Mouse (Mus musculus): ENCODE results near the gene Tomm6. TPM values are rescaled to one million over a fixed set of nuclear protein-coding genes. Genes with fewer than 3 reads are reported as not detected.
"Not testable (repeated sequence)": the region's sequence is repeated elsewhere in the genome, so short reads cannot be mapped to it uniquely, and the experiment has no call there.

The Tomm6 gene
- total RNA-seq, 2 experiments from 2014 or later = 74.2 to 440 TPM

DNA sequence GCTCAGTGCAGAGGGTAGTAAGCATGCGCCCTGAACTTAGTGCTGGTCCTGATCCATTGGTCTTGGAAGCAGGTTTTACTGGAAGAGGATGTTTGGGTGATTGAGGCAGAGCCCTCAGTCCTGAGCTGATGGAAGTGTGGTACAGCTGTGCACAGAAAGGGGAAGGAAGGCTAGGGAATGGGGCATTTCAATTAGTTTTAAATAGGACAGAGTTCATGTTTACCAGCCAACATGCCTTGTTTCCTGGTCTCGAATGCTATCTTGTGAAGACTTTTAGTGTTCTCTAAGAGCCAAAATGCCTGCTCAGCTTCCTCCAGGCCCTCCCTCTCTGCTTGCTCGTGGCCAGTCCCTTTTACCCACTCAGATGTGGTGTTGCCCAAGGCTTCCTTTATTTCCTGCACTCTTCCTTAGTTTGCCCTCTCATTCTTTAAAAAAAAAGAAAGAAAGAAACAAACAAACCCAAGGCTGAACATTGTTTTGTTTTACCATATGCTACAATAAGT lies 29.4 kb downstream of the Tomm6 start:
- ATAC-seq (replicated peaks; ENCODE audit: low FRiP score, low TSS enrichment, poor library complexity, severe bottlenecking) = no peak

DNA sequence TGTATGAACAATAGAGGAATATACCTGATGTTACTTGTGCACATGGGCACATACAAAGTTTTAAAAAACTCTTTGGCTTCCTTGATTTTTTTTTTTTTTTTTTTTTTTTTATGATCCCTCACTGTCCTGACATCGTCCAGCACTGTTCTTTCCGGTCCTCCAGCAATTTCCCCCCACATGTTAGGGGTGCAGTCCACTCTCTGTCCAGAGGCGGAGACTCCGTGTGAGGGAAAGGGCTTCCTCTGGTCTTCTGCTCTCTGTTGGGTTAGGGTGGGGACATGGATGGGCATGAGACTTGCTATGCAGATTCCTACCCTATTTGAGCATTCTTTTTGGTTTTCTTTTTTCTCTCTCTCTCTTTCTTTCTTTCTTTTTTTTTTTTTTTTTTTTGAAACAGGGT lies 30.3 kb downstream of the Tomm6 start:
- no peak for ATAC-seq (replicated peaks; ENCODE audit: low FRiP score, low TSS enrichment, poor library complexity, severe bottlenecking)

DNA sequence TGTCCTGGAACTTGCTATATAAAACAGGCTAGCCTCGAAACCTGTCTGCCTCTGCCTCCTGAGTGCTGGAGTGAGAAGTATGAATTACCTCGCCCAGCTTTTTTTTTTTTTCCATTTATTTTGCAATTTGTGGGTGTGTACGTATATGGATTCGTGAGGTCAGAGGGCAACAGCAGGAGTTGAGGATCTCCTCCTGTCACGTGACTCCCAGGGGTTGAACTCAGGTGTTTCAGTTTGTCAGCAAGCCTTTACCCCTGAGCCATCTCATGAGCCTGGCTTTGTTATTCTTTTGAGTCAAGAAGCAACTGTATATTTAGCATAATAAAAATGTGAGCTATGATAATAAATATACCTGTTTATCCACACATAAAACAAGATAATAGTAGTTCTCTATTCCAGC lies 32.5 kb downstream of the Tomm6 start:
- no peak for ATAC-seq (replicated peaks; ENCODE audit: low FRiP score, low TSS enrichment, poor library complexity, severe bottlenecking)

DNA sequence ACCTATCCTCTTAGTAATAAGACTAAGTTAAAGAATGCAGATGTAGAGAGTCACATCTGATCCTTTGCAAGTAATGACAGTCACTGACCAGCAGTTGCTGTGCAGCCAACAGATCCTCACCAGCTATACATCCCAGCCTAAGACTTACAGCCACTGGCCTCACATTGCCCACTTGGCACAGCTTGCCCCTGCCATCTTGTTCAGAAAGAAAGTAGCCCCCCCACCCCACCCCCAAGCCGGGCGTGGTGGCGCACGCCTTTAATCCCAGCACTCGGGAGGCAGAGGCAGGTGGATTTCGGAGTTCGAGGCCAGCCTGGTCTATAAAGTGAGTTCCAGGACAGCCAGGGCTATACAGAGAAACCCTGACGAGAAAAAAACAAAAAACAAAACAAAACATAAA lies 33.8 kb downstream of the Tomm6 start:
- ATAC-seq (replicated peaks; ENCODE audit: low FRiP score, low TSS enrichment, poor library complexity, severe bottlenecking) = not testable (repeated sequence)

DNA sequence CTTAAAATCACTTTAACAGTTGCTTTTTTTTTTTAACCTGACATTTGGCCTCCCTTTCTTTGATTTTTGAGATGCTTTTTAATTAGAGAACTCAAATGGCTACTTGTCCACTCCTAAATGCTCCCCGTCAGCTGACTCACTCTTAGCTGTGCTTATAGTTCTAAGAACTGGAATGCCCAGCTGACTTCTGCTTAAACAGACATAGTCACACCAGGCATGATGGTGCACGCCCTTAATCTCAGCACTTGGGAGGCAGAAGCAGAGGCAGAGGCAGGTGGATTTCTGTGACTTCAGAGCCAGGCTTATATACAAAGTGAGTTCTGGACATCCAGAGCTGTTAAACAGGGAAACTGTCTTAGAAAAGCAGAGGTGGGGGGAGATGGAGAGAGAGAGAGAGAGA lies 36.2 kb downstream of the Tomm6 start:
- ATAC-seq (replicated peaks; ENCODE audit: low FRiP score, low TSS enrichment, poor library complexity, severe bottlenecking) = no peak

DNA sequence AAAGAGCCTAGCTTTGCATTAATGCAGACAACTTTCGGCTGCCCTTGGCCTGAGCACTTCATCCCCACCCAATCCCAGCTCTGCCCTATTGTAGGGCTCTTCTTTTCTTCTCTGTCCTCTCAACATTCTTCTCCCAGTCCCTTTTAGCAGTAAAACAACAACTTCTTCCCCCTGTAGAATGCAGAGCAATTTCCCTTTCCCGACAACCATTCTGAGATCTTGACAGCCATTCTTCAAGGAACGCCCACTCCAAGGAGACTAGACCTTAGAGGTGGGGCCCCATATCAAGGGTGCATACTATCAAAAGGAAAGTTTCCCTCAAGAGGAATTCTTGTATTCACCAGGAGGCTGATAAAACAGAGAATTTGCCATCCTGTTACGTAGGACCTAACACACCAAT lies 39.2 kb downstream of the Tomm6 start:
- ATAC-seq (replicated peaks; ENCODE audit: low FRiP score, low TSS enrichment, poor library complexity, severe bottlenecking) = no peak

DNA sequence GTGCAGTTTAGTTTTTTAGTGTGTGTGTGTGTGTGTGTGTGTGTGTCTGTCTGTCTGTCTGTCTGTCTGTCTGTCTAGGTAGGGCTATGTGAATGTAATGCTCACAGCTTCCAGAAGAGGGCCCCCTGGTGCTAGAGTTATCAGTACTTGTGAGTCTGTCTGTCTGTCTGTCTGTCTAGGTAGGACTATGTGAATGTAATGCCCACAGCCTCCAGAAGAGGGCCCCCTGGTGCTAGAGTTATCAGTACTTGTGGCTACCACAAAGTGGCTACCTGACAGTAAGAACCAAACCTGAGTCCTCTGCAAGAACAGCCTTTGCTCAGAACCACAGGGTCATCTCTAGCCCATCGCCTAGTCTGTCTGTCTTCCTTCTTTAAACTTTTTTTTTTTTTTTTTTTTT lies 41.5 kb downstream of the Tomm6 start:
- peak; percentile 87 for ATAC-seq (replicated peaks; ENCODE audit: low FRiP score, low TSS enrichment, poor library complexity, severe bottlenecking)

DNA sequence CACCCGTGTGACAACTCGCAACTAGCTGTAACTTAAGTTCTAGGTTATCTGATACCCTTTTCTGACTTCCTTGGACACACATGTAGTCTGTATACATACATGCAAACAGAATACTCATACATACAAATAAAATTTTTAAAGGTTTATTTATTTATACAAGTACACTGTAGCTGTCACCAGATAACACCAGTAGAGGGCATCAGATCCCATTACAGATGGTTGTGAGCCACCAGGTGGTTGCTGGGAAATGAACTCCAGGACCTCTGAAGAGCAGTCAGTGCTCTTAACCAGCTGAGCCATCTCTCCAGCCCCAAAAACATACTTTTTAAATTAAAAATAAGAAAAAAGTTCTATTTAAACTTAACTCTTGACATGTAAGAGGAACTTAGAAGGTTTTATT lies 45.2 kb downstream of the Tomm6 start:
- ATAC-seq (replicated peaks; ENCODE audit: low FRiP score, low TSS enrichment, poor library complexity, severe bottlenecking) = no peak

Other genes starting within 250 kb of the Tomm6 start
- gene Taf8, start 186.1 kb downstream of the Tomm6 start, total RNA-seq (2014; fragmentation: Nextera tagmentation) = 30.6 and 34.8 TPM in 2 replicates
- gene Taf8, start 186.1 kb downstream of the Tomm6 start, total RNA-seq (2017) = 30.5 and 45.8 TPM in 2 replicates
- gene Ccnd3, start 183.3 kb downstream of the Tomm6 start, total RNA-seq (2014; fragmentation: Nextera tagmentation) = 157 and 169 TPM in 2 replicates
- 31.3 and 51.3 TPM in 2 replicates for gene Ccnd3, start 183.3 kb downstream of the Tomm6 start, total RNA-seq (2017)
- 34.0 and 34.7 TPM in 2 replicates for gene Bysl, start 76.9 kb downstream of the Tomm6 start, total RNA-seq (2014; fragmentation: Nextera tagmentation)
- gene Bysl, start 76.9 kb downstream of the Tomm6 start, total RNA-seq (2017) = 21.9 and 24.9 TPM in 2 replicates
- gene Med20, start 76.8 kb downstream of the Tomm6 start, total RNA-seq (2014; fragmentation: Nextera tagmentation) = 31.7 and 66.0 TPM in 2 replicates
- 28.2 and 40.4 TPM in 2 replicates for gene Med20, start 76.8 kb downstream of the Tomm6 start, total RNA-seq (2017)
- gene Gm20517, start 76.8 kb downstream of the Tomm6 start, total RNA-seq (2014; fragmentation: Nextera tagmentation) = 7.8 and 8.0 TPM in 2 replicates
- 2.2 and 6.2 TPM in 2 replicates for gene Gm20517, start 76.8 kb downstream of the Tomm6 start, total RNA-seq (2017)
- gene Usp49, start 57.7 kb downstream of the Tomm6 start, total RNA-seq (2014; fragmentation: Nextera tagmentation) = 13.9 and 21.0 TPM in 2 replicates
- gene Usp49, start 57.7 kb downstream of the Tomm6 start, total RNA-seq (2017) = 7.8 and 13.2 TPM in 2 replicates
- gene Frs3, start 644 bp upstream of the Tomm6 start, total RNA-seq (2014; fragmentation: Nextera tagmentation) = 0.26 and 1.7 TPM in 2 replicates
- gene Frs3, start 644 bp upstream of the Tomm6 start, total RNA-seq (2017) = 0.53 TPM in 1 of 2 replicates, not detected in the other
- gene Gm21981, start 6.1 kb upstream of the Tomm6 start, total RNA-seq (2014; fragmentation: Nextera tagmentation) = 1.4 TPM in 1 of 2 replicates, not detected in the other
- gene Gm21981, start 6.1 kb upstream of the Tomm6 start, total RNA-seq (2017) = not detected in 2 replicates
- not detected in 2 replicates for gene Prickle4, start 6.3 kb upstream of the Tomm6 start, total RNA-seq (2014; fragmentation: Nextera tagmentation)
- gene Prickle4, start 6.3 kb upstream of the Tomm6 start, total RNA-seq (2017) = 2.3 TPM in 1 of 2 replicates, not detected in the other
- not detected in 2 replicates for gene Pgc, start 38.5 kb upstream of the Tomm6 start, total RNA-seq (2014; fragmentation: Nextera tagmentation)
- not detected in 2 replicates for gene Pgc, start 38.5 kb upstream of the Tomm6 start, total RNA-seq (2017)
- 3.8 and 4.2 TPM in 2 replicates for gene Tfeb, start 48.6 kb upstream of the Tomm6 start, total RNA-seq (2014; fragmentation: Nextera tagmentation)
- gene Tfeb, start 48.6 kb upstream of the Tomm6 start, total RNA-seq (2017) = 3.0 and 8.3 TPM in 2 replicates
- 1.3 TPM in 1 of 2 replicates, not detected in the other for gene Mdfi, start 146.3 kb upstream of the Tomm6 start, total RNA-seq (2014; fragmentation: Nextera tagmentation)
- gene Mdfi, start 146.3 kb upstream of the Tomm6 start, total RNA-seq (2017) = 1.8 TPM in 1 of 2 replicates, not detected in the other
- 10.4 and 23.6 TPM in 2 replicates for gene Foxp4, start 236.3 kb upstream of the Tomm6 start, total RNA-seq (2014; fragmentation: Nextera tagmentation)
- 0.66 and 2.0 TPM in 2 replicates for gene Foxp4, start 236.3 kb upstream of the Tomm6 start, total RNA-seq (2017)